Mouse (Mus musculus) left cerebral cortex, adult 18-20 months (tissue): ENCODE data around the gene Olfr1311. TPM values are rescaled to one million over a fixed set of nuclear protein-coding genes. Genes with fewer than 3 reads are reported as not detected.
"Not testable (repeated sequence)": the region's sequence is repeated elsewhere in the genome, so short reads cannot be mapped to it uniquely, and the experiment has no call there.

Source experiments
- DNase-seq, 2 experiments: peaks; one replicate each; pipeline ENCODE4 v3.0.0; 2021 to 2022; ENCODE audit warnings: low spot score in 2 of 2, mixed read lengths in 1 of 2
- long read RNA-seq, 2 experiments: library from polyadenylated mRNA; stranded (forward); transcript quantifications; one replicate each; pipeline ENCODE4 v2.0.0; 2021
- total RNA-seq, 2 experiments: library from RNA; stranded (reverse); gene quantifications; 2 replicates each; pipeline ENCODE4 v1.2.3; 2021

The Olfr1311 gene
- not detected for total RNA-seq
- long read RNA-seq, experiment 1, result 0 reads
- long read RNA-seq, experiment 2, result 0 reads

GRCm38 (mm10) chr2:112024312-112024711, at the start of gene Olfr1311:
Gene Olfr1311 (minus strand): TSS chr2:112024412.
- DNase-seq, result no peak

- DNase-seq, result no peak
These were observed 25.9 kb upstream of the Olfr1311 start, which contains the start of gene Olfr1312 for GRCm38 (mm10) chr2:112050138-112050537. Gene Olfr1312 (minus strand): TSS chr2:112050238.

DNA sequence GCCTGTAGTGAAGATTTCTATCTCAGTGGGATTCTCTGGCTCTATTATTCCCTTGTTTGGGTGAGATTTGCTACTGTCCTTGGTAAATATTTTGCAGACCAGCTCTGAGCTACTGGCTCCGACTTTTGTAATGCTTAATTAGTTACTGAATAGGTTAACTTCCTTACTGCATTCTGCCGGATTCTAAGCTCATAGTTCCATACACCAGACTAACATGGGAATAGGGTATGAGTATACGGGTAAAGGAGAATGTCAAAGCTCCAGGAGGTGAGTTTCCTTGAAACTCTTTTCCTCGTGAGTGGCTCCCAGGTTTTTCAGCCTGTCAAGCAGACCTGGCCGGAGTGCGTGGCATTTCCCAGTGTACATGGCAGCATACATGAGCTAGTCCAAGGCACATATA, 2.8 kb upstream of the Olfr1311 start:
- DNase-seq, result not testable (repeated sequence)

- no peak for DNase-seq
These were observed 9.3 kb downstream of the Olfr1311 start for GRCm38 (mm10) chr2:112014900-112015299.

DNA sequence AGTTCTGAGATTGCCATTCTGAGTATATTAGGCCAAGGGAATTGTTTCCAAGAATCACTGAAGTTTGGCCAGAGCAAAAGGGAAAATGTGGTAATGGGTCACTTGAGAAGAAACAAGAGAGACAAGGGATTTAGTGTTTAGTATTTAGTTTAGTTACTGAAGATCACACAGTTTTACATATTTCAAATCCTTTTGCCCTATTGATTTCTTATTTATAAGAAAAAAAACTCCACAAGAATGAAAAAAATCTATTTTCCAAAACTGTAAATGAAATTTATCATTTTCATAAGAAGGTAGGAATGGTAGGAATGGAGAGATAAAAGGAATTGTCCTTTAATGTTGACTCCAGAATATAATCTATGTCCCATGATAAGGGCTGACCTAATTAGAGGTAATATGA, 11.6 kb downstream of the Olfr1311 start, which contains the start of gene Olfr1310:
TSS of gene Olfr1310 (minus strand) at position 101 of the 400 bp plus-strand sequence.
- DNase-seq, result no peak

DNA sequence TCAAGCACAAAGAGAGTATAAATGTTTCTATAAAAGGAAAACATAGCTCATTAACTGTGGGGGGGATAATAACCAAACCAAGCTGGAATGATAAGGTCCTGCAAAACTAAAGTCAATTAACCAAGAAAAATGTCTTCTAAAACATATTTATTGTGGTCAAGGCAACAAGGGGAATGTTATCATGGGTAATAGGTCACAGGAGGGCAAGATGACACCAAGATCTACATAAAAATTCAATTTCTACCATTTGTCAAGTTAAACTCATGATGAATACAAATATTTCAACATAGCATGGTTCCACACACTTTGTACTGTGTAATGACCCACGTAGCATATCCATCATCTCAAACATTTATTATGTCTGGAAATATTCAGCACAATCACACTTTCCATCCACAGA, 34.0 kb downstream of the Olfr1311 start, which contains the start of gene Olfr1309:
TSS of gene Olfr1309 (minus strand) at position 101 of the 400 bp plus-strand sequence.
- no peak for DNase-seq

Other genes starting within 250 kb of the Olfr1311 start
- not detected for gene Olfr1302, start 247.0 kb downstream of the Olfr1311 start, total RNA-seq
- not detected for gene Olfr1303, start 204.1 kb downstream of the Olfr1311 start, total RNA-seq
- gene Olfr1305, start 147.3 kb downstream of the Olfr1311 start, total RNA-seq, result not detected
- not detected for gene Olfr1306, start 108.1 kb downstream of the Olfr1311 start, total RNA-seq
- gene Olfr1307, start 75.0 kb downstream of the Olfr1311 start, total RNA-seq, result not detected
- gene Olfr1308, start 59.5 kb downstream of the Olfr1311 start, total RNA-seq, result not detected
- gene Olfr1309, start 34.1 kb downstream of the Olfr1311 start, total RNA-seq, result not detected
- gene Olfr1310, start 11.7 kb downstream of the Olfr1311 start, total RNA-seq, result not detected
- not detected for gene Olfr1312, start 25.8 kb upstream of the Olfr1311 start, total RNA-seq
- gene Olfr1313, start 53.4 kb upstream of the Olfr1311 start, total RNA-seq, result not detected
- gene Olfr1314, start 72.4 kb upstream of the Olfr1311 start, total RNA-seq, result not detected
- not detected for gene Olfr1315-ps1, start 91.0 kb upstream of the Olfr1311 start, total RNA-seq
- gene Olfr1316, start 110.6 kb upstream of the Olfr1311 start, total RNA-seq, result not detected
- not detected for gene Olfr1317, start 115.9 kb upstream of the Olfr1311 start, total RNA-seq
- gene Olfr1318, start 129.8 kb upstream of the Olfr1311 start, total RNA-seq, result not detected
- 100 to 1,000 TPM; 141 to 158 TPM for gene Lpcat4, start 215.1 kb upstream of the Olfr1311 start, total RNA-seq
- not detected for gene Nutm1, start 234.9 kb upstream of the Olfr1311 start, total RNA-seq
- 10 to 100 TPM; 48.6 to 56.9 TPM for gene Nop10, start 237.5 kb upstream of the Olfr1311 start, total RNA-seq
- gene Slc12a6, start 241.4 kb upstream of the Olfr1311 start, total RNA-seq, result 100 to 1,000 TPM; 115 to 123 TPM
- 1 to 10 TPM; 2.8 to 3.5 TPM for gene Gm21985, start 241.9 kb upstream of the Olfr1311 start, total RNA-seq